13 mouse cellular contexts compared by ENCODE assay signal in genomic region chr13:116947611-116948298, GRCm38 (mm10).
DNase-seq lines count a peak whose midpoint lies in the region; ATAC-seq and TF ChIP-seq lines count a peak whose summit lies in the region.
"Had no signal": no experiment of that assay in that cellular context is flagged by ENCODE, and none has a peak within 500 bp of the region (broad histone marks: within the 10 kb centered on the region; RNA-seq: fewer than 3 reads in every experiment).

No protein-coding gene starts in this region.

- H3K27me3 ChIP-seq in hindbrain, embryonic 11.5 days (ENCODE audit: control insufficient read depth, insufficient read depth, low read length): no peaks in the 10 kb centered on the region
- H3K27me3 ChIP-seq: midbrain, embryonic 15.5 days had no signal

- no peak overlapping the region for H3K9ac ChIP-seq in hindbrain, embryonic 11.5 days (ENCODE audit: low read depth, low read length)
- H3K9ac ChIP-seq: midbrain, embryonic 15.5 days had no signal

- TF ChIP-seq POLR2A in lung, adult 2 months (IDR thresholded peaks at IDR 0.05; ENCODE audit: borderline replicate concordance, extremely low read depth, low read depth, low read length): no peak

- no peak overlapping the region for H3K4me2 ChIP-seq in hindbrain, embryonic 11.5 days (replicated peaks; ENCODE audit: low read depth, low read length)
- H3K4me2 ChIP-seq: midbrain, embryonic 15.5 days had no signal

- DNase-seq in lung, postnatal 10 days: peak; percentile 16
- DNase-seq in lung, adult 2 months: no peak
- peak; percentile 47 for DNase-seq in kidney, adult 18-20 months
- peak; percentile 76 for DNase-seq in kidney, postnatal 14 days
- peak; percentile 21 for DNase-seq in skeletal muscle tissue, adult 2 months (ENCODE audit: low read depth, low spot score)
- DNase-seq in spleen, adult 18-20 months: no peak
- DNase-seq in hindbrain, embryonic 11.5 days (ENCODE audit: low spot score): no peak
- DNase-seq: layer of hippocampus, postnatal 36 days; right cerebral cortex, postnatal 4 days had no signal

- WGBS in lung, adult 2 months: 64% methylated on average over 9 of the region's 9 CpGs
- 83% methylated on average over 9 of the region's 9 CpGs for WGBS in hindbrain, embryonic 11.5 days

- no peaks in the 10 kb centered on the region for H3K4me1 ChIP-seq in lung, adult 2 months (ENCODE audit: control insufficient read depth, insufficient read depth, low read length)
- H3K4me1 ChIP-seq in hindbrain, embryonic 11.5 days (replicated peaks; ENCODE audit: control insufficient read depth, insufficient read depth, low read length): no peaks in the 10 kb centered on the region
- H3K4me1 ChIP-seq: midbrain, embryonic 15.5 days had no signal

- no peak for ATAC-seq in hindbrain, embryonic 11.5 days (ENCODE audit: low FRiP score)
- ATAC-seq: forebrain, embryonic 16.5 days; intestine, embryonic 16.5 days; midbrain, embryonic 15.5 days had no signal

- no peak for TF ChIP-seq CTCF in lung, adult 2 months (IDR thresholded peaks at IDR 0.05; ENCODE audit: insufficient read depth, low read length)

- H3K9me3 ChIP-seq in hindbrain, embryonic 11.5 days (ENCODE audit: control insufficient read depth, low read length): no peaks in the 10 kb centered on the region
- H3K9me3 ChIP-seq: midbrain, embryonic 15.5 days had no signal

- H3K27ac ChIP-seq in hindbrain, embryonic 11.5 days (ENCODE audit: low read depth, low read length): no peak overlapping the region
- H3K27ac ChIP-seq: midbrain, embryonic 15.5 days; stomach, postnatal 0 days had no signal

- H3K36me3 ChIP-seq in hindbrain, embryonic 11.5 days (ENCODE audit: control insufficient read depth, insufficient read depth, low read length): no peaks in the 10 kb centered on the region
- H3K36me3 ChIP-seq: midbrain, embryonic 15.5 days had no signal

- no peak overlapping the region for H3K4me3 ChIP-seq in lung, adult 2 months (replicated peaks; ENCODE audit: extremely low read depth, low read depth, low read length)
- H3K4me3 ChIP-seq in hindbrain, embryonic 11.5 days (ENCODE audit: low read depth, low read length): no peak overlapping the region
- H3K4me3 ChIP-seq: midbrain, embryonic 15.5 days had no signal

Comparison
In these comparisons a context has a peak if more than half of its experiments do, and no peak if none do; other contexts are left out.
1. DNase-seq: peak in lung, postnatal 10 days (single experiment), kidney, adult 18-20 months (single experiment), kidney, postnatal 14 days (single experiment) and skeletal muscle tissue, adult 2 months (single experiment); none in lung, adult 2 months (single experiment), spleen, adult 18-20 months (0 of 2) and hindbrain, embryonic 11.5 days (single experiment).